Mouse (Mus musculus): ENCODE data around the gene Zfp708. TPM values are rescaled to one million over a fixed set of nuclear protein-coding genes. Genes with fewer than 3 reads are reported as not detected.

Zfp708 gene
- total RNA-seq, 4 experiments from 2014 or later: 0.60 to 0.92 (median 0.80) TPM

Other genes starting within 250 kb of the Zfp708 start
- under 1 TPM; 0.34 to 0.91 (median 0.77) TPM for gene Gm10767, start 193.1 kb downstream of the Zfp708 start, total RNA-seq (2022)
- gene Zfp712, start 36.8 kb downstream of the Zfp708 start, total RNA-seq (2022): 1 to 10 TPM; 1.0 to 1.5 (median 1.4) TPM
- gene Gm28557, start 10.6 kb upstream of the Zfp708 start, total RNA-seq (2022): 1 to 10 TPM; 1.9 to 2.8 (median 2.2) TPM
- gene Rslcan18, start 18.3 kb upstream of the Zfp708 start, total RNA-seq (2022): under 1 TPM; 0.41 to 0.84 (median 0.80) TPM
- 1 to 10 TPM; 4.6 to 5.8 (median 5.1) TPM for gene Zfp759, start 23.7 kb upstream of the Zfp708 start, total RNA-seq (2022)
- 1 to 10 TPM; 2.6 to 3.7 (median 3.1) TPM for gene Rsl1, start 75.2 kb upstream of the Zfp708 start, total RNA-seq (2022)
- gene Zfp455, start 96.5 kb upstream of the Zfp708 start, total RNA-seq (2022): 1 to 10 TPM in 2 of 4 experiments, under 1 TPM in 2; 0.46 to 1.6 (median 1.0) TPM
- 1 to 10 TPM; 1.3 to 1.8 (median 1.5) TPM for gene Zfp458, start 180.5 kb upstream of the Zfp708 start, total RNA-seq (2022)
- 1 to 10 TPM; 2.3 to 4.5 (median 2.7) TPM for gene Zfp457, start 208.5 kb upstream of the Zfp708 start, total RNA-seq (2022)
- gene Zfp595, start 234.6 kb upstream of the Zfp708 start, total RNA-seq (2022): 1 to 10 TPM; 2.0 to 2.5 (median 2.2) TPM

Measured in heart, adult 8-10 months (tissue).